Mouse (Mus musculus): ENCODE measurements at regions not wholly inside any gene's neighbourhood (a gene's known extent, or its start where the extent isn't known, plus 50 kb on each side); places are given as distances from the start of the nearest gene placed in this dataset.
"Not testable (repeated sequence)": the region's sequence is repeated elsewhere in the genome, so short reads cannot be mapped to it uniquely, and the experiment has no call there.

GRCm38 (mm10) chr4:124396566-124397283, 213.9 kb downstream of the 3100002H09Rik start:
- DNase-seq (ENCODE audit: low spot score): no peak

GRCm38 (mm10) chr4:124395966-124396395, 214.6 kb downstream of the 3100002H09Rik start:
- no peak for DNase-seq (ENCODE audit: low spot score)

- DNase-seq (ENCODE audit: low spot score): no peak
These were observed 215.3 kb downstream of the 3100002H09Rik start for GRCm38 (mm10) chr4:124395069-124395965.

- DNase-seq (ENCODE audit: low spot score): no peak
These were observed 217.0 kb downstream of the 3100002H09Rik start for GRCm38 (mm10) chr4:124393595-124393994.

GRCm38 (mm10) chr4:124389067-124389466, 221.5 kb downstream of the 3100002H09Rik start:
- DNase-seq (ENCODE audit: low spot score): no peak

- no peak for DNase-seq (ENCODE audit: low spot score)
These were observed 225.2 kb downstream of the 3100002H09Rik start for GRCm38 (mm10) chr4:124385106-124386055.

GRCm38 (mm10) chr4:124376504-124376903, 234.1 kb downstream of the 3100002H09Rik start:
- no peak for DNase-seq (ENCODE audit: low spot score)

- no peak for DNase-seq (ENCODE audit: low spot score)
These were observed 235.0 kb downstream of the 3100002H09Rik start for GRCm38 (mm10) chr4:124375581-124375980.

GRCm38 (mm10) chr4:124368831-124369230, 241.8 kb downstream of the 3100002H09Rik start:
- no peak for DNase-seq (ENCODE audit: low spot score)

GRCm38 (mm10) chr4:124368085-124368484, 242.5 kb downstream of the 3100002H09Rik start:
- no peak for DNase-seq (ENCODE audit: low spot score)

- no peak for DNase-seq (ENCODE audit: low spot score)
These were observed 250.1 kb downstream of the 3100002H09Rik start for GRCm38 (mm10) chr4:124360578-124360908.

GRCm38 (mm10) chr4:124359707-124360577, 250.7 kb downstream of the 3100002H09Rik start:
- DNase-seq (ENCODE audit: low spot score): no peak

GRCm38 (mm10) chr4:124358456-124358855, 252.1 kb downstream of the 3100002H09Rik start:
- DNase-seq (ENCODE audit: low spot score): not testable (repeated sequence)

GRCm38 (mm10) chr4:124350361-124350760, 260.2 kb downstream of the 3100002H09Rik start:
- no peak for DNase-seq (ENCODE audit: low spot score)

GRCm38 (mm10) chr4:124349610-124350295, 260.9 kb downstream of the 3100002H09Rik start:
- DNase-seq (ENCODE audit: low spot score): no peak

- no peak for DNase-seq (ENCODE audit: low spot score)
These were observed 261.5 kb downstream of the 3100002H09Rik start for GRCm38 (mm10) chr4:124349055-124349454.

GRCm38 (mm10) chr4:124340073-124340472, 270.5 kb downstream of the 3100002H09Rik start:
- DNase-seq (ENCODE audit: low spot score): no peak

- no peak for DNase-seq (ENCODE audit: low spot score)
These were observed 274.9 kb downstream of the 3100002H09Rik start for GRCm38 (mm10) chr4:124335726-124336125.

GRCm38 (mm10) chr4:124332974-124333373, 277.6 kb downstream of the 3100002H09Rik start:
- no peak for DNase-seq (ENCODE audit: low spot score)

- no peak for DNase-seq (ENCODE audit: low spot score)
These were observed 278.2 kb downstream of the 3100002H09Rik start for GRCm38 (mm10) chr4:124332416-124332815.

Data from thymus, postnatal 0 days (tissue).